Mouse (Mus musculus): ENCODE data around the gene Lsm10. TPM values are rescaled to one million over a fixed set of nuclear protein-coding genes. Genes with fewer than 3 reads are reported as not detected.

The Lsm10 gene
- polyA plus RNA-seq, 1 experiment from 2014 or later, result 50.1 TPM

DNA sequence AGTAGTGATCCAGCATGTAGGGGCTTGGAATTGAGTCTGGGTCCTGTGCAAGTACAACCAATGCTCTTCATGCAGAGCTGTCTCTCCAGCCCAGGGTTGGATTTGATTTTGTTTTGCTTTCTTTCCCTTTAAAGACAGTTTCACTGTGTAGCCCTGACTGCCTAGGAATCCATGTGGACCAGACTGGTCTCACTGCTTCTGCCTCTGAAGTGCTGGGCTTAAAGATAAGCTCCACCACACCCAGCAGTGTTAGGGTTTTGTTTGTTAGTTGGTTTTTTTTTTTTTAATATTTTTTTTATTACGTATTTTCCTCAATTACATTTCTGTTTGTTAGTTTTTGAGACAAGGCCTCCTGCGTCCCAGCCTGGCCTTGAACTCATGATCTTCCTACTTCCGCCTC lies 2.9 kb downstream of the Lsm10 start:
- WGBS, result 91% methylated on average over 3 of the region's 3 CpGs
- Histone ChIP-seq H3K27me3 (no peaks in the 10 kb centered on the region), H3K4me1 (peaks cover 29% of the 10 kb centered on the region), H3K9me3 (no peaks in the 10 kb centered on the region), H3K36me3 (peaks cover 12% of the 10 kb centered on the region), H3K9ac (no peak overlapping the region), H3K4me3 (no peak overlapping the region), H3K27ac (no peak overlapping the region), H3K4me2 (no peak overlapping the region)
- ATAC-seq (ENCODE audit: insufficient number of reproducible peaks, low FRiP score, low TSS enrichment, low read depth), result no peak

DNA sequence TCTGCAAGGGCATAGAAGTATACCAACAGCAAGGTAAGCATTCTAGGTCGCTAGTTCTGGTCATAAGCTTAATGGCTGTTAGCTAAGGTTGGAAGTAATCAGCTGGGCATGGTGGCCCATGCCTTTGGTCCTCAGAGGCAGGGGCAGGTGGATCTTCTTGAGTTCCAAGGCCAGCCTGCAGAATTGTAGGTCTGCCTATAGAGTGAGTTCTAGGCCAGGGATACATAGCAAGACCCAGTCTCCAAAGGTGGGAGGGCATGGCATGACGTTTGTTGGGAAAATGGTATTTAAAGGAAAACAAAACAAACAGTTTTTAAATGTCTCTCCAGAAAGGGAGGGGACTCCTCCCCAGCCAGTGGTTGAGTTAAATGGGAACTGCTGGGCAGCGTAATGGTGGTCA lies 4.3 kb downstream of the Lsm10 start:
- no peak overlapping the region for H3K9ac ChIP-seq
- H3K36me3 ChIP-seq, result peaks cover 12% of the 10 kb centered on the region
- H3K4me3 ChIP-seq, result no peak overlapping the region
- 81% methylated on average over 3 of the region's 3 CpGs for WGBS
- no peak for ATAC-seq (ENCODE audit: insufficient number of reproducible peaks, low FRiP score, low TSS enrichment, low read depth)
- no peak overlapping the region for H3K27ac ChIP-seq
- H3K4me1 ChIP-seq, result peaks cover 42% of the 10 kb centered on the region
- H3K27me3 ChIP-seq, result no peaks in the 10 kb centered on the region
- H3K9me3 ChIP-seq, result no peaks in the 10 kb centered on the region
- H3K4me2 ChIP-seq, result no peak overlapping the region

DNA sequence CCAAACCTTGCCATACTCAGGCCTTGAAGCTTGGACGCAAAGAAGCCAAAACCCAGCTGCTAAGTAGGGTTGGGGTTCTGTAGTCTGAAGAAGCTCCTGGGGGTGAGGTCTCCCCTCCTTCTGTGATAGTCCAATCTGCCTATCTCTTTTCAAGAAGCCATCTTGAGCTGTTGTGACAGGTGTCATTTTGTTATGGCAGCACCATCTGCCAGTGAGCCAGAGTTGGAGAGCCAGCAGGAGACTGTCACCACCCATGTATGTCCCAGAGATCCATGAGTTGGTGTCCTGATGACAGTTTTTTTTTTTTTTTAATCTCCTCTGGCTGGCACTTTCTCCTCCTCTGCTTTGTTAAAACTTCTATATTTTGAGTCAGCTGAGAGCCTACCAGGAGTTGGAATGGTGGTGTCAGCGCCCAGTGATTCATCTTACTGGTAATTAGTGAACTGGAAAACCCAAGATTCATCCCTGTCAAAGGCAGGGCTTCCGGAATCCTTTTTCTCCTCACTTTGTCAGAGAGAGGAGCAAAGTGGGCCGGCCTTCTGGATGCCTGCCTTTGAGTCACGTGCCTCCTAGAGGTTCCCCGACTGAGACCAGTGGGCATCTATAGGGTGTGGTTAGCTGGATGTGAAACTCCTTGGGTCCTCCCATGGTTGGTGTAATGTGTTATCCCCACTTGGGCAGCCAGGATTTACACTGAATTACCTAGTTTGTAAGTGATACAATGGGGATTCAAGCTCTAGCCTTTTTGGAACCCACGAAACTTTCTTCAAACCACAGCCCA lies 5.8 kb downstream of the Lsm10 start:
- WGBS, result 49% methylated on average over 7 of the region's 7 CpGs
- Histone ChIP-seq H3K4me1 (peaks cover 41% of the 10 kb centered on the region), H3K9ac (no peak overlapping the region), H3K27me3 (no peaks in the 10 kb centered on the region), H3K36me3 (peaks cover 12% of the 10 kb centered on the region), H3K4me2 (no peak overlapping the region), H3K9me3 (no peaks in the 10 kb centered on the region), H3K4me3 (no peak overlapping the region), H3K27ac (peak overlapping the region; percentile 86)
- no peak for ATAC-seq (ENCODE audit: insufficient number of reproducible peaks, low FRiP score, low TSS enrichment, low read depth)

DNA sequence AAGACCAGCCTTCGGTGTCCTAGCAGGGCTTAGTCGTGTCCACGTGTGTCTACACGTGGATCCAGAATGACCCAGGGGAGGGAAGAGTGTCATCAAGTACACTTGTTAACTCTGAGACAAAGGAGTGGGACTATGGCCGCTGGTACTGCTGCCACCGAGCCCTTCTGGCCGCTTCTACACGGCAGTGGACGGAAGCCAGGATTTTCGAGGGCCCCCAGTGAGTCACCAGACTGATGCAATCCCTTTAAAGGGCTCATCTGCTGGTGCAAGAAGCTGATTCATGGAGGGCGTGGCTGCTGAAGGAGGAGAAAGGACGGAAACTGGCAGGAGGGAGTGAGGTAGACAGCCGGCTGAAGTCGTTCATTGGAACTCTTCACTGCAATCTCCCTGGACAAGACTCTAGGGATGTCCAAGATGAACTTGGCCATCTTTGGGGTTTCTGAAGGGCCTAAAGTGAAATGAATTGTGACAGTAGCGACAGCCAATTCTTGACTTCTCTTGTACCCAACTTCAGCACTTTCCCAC lies 6.7 kb downstream of the Lsm10 start:
- Histone ChIP-seq H3K27me3 (no peaks in the 10 kb centered on the region), H3K9me3 (no peaks in the 10 kb centered on the region), H3K4me3 (peak overlapping the region; percentile 84), H3K27ac (peak overlapping the region; percentile 86), H3K4me2 (peak overlapping the region; percentile 85), H3K9ac (0 out of 2 replicates have a peak overlapping the region, but pooled peaks have one; percentile 18), H3K36me3 (peaks cover 9% of the 10 kb centered on the region), H3K4me1 (peaks cover 40% of the 10 kb centered on the region)
- ATAC-seq (ENCODE audit: insufficient number of reproducible peaks, low FRiP score, low TSS enrichment, low read depth), result peak; percentile 59; the same call in 1 of the 2 replicates
- 2% methylated on average over 15 of the region's 15 CpGs for WGBS

DNA sequence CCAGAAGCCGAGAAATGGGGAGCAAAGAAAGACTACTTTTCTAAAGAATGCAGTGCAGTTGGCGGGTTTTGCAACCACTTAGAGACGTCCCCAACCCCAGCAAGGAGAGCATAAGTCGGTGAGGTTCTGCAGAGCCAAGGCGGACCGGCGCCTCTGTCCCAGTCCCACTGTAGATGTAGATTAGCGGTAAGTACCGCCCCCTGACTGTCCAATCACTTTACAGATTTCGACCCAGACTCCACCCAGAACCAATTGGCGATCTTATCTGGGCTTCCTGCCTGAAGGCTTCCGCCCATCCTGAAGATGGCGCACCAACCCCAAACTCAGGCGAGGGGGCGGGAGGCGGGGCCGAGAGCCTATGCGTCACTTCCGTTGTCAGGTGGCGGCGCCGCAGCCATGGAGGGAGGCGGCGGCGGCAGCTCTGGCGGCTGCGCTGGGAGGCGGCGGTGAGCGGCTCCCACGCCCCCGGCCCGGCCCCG lies 7.2 kb downstream of the Lsm10 start, which contains the start of gene Stk40:
TSS of gene Stk40 (plus strand) at position 368 of the 479 bp plus-strand sequence.
- peaks cover 45% of the 10 kb centered on the region for H3K4me1 ChIP-seq
- under 1% methylated on average over 34 of the region's 34 CpGs for WGBS
- H3K27ac ChIP-seq, result peak within 1 kb of the TSS; percentile 86

DNA sequence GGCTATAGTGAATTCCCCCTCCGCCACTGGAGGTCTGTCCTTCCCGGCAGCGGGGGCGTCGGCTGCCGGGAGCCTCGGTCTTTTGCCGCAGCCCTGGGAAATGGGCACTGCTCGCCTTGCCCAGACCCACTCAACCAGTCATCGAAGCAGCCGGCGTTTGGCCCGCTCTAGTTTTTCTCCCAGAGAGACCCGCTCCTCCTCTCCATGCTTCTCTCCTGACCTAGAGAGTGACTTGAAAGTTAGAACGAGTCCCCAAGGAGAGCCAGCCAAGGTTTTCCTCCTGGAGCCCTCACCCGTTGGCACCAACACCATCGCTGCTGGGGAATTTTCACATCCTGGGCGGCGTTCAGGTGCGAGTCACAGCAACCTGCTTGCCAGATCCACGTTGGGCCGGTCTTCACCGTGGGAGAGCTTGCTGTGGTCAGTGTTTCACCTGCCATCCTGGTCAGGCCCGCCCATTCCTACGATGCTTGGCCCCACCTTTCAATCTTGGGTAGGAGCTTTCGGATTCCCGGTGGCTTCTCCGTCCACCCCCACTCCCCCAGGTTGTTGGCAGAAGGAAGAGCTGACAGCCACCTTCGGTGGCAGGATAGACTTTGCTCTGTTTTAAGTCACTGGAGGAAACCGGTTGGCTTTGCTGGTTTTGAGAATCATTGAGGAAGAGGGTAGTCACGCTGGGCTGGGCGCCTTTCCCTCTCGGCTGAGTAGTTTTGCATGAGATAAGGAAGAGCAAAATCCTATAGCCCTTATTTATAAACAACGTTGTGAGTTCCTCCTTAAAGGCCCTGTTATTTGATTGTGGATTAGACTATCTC lies 8.0 kb downstream of the Lsm10 start:
- 0 out of 2 replicates have a peak, but pooled peaks have one; percentile 5 for ATAC-seq (ENCODE audit: insufficient number of reproducible peaks, low FRiP score, low TSS enrichment, low read depth)
- peak overlapping the region; percentile 84 for H3K4me3 ChIP-seq
- H3K4me2 ChIP-seq, result peak overlapping the region; percentile 85
- H3K36me3 ChIP-seq, result no peaks in the 10 kb centered on the region; the same call in 1 of the 2 replicates
- peak overlapping the region; percentile 66 for H3K9ac ChIP-seq
- H3K4me1 ChIP-seq, result peaks cover 42% of the 10 kb centered on the region
- H3K27ac ChIP-seq, result peak overlapping the region; percentile 77
- WGBS, result 3% methylated on average over 34 of the region's 34 CpGs
- H3K27me3 ChIP-seq, result no peaks in the 10 kb centered on the region
- H3K9me3 ChIP-seq, result no peaks in the 10 kb centered on the region

More for the DNA sequence above, 7.2 kb downstream of the Lsm10 start, which contains the start of gene Stk40:
- Histone ChIP-seq H3K27me3 (no peaks in the 10 kb centered on the region), H3K4me2 (peak within 1 kb of the TSS; percentile 85), H3K4me3 (peak within 1 kb of the TSS; percentile 84), H3K36me3 (peaks cover 4% of the 10 kb centered on the region; the same call in 1 of the 2 replicates), H3K9me3 (no peaks in the 10 kb centered on the region), H3K9ac (peak within 1 kb of the TSS; percentile 66)
- peak; percentile 97 for ATAC-seq (ENCODE audit: insufficient number of reproducible peaks, low FRiP score, low TSS enrichment, low read depth)

DNA sequence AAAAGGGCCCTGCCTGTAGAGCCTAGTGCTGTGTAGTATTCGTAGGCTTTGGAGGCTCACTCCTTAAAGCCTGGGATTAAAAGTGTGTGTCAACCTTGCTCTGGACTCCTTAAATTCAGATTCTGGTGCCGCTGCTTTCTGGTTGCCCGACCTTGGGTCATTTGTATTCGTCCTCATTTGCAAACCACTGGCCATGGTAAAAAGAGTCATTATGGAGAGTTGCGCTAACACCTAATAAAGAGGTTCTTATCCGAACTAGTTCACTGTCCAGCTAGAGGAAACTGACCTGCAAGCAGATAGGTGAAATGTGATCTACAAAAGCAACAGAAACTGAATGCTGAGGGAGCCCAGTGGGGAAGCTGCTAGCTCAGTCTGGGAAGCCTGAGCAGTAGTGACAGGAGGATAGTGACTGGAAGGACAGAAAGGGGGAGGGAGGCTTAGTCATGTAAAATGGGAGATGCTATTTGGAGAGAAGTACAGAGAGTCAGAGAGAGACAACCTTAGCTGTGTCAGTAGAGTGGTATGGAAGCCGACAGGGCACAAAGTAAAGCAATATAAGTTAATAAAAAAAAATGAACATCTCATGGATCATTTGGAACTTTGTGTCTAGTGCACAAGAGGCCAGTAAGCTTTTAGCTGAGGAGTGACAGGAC lies 8.8 kb downstream of the Lsm10 start:
- Histone ChIP-seq H3K9ac (0 out of 2 replicates have a peak overlapping the region, but pooled peaks have one; percentile 66), H3K4me2 (peak overlapping the region; percentile 85), H3K9me3 (no peaks in the 10 kb centered on the region), H3K27ac (no peak overlapping the region), H3K27me3 (no peaks in the 10 kb centered on the region), H3K4me1 (peaks cover 49% of the 10 kb centered on the region), H3K36me3 (no peaks in the 10 kb centered on the region; the same call in 1 of the 2 replicates), H3K4me3 (peak overlapping the region; percentile 84)
- no peak for ATAC-seq (ENCODE audit: insufficient number of reproducible peaks, low FRiP score, low TSS enrichment, low read depth)
- 55% methylated on average over 7 of the region's 7 CpGs for whole genome bisulfite sequencing

DNA sequence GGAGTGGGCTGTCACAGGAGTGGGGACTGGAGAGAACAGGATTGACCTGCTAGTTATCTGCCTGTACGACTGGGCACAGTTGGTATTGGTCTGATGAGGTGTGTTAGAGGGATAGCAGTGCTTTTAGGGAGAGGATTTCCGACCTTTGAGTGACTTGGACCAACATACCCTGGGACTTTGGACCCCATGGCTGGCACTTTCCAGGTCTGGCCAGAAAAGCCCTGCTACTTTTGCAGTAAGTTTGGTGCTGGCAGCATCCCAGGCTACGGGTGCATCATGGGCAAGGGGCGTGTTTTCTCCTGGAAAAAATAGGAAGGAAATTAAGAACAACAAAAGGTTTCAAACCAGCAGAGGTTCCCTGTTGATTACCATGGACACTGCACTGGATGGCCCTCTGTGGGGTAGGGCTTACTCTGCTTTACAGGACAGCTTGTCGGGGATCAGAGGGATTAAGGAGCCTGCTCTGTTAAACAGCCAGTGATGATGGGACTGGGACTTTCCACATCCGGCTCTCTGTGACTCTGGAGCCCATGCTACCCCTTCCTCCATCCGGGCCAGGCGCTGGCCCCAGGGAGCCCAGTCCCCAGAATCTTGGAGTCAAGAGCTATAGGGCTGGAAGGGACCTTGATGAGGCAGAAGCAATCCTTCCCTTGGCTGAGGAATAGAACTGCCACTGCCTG lies 11.8 kb downstream of the Lsm10 start:
- Histone ChIP-seq H3K9ac (no peak overlapping the region), H3K4me1 (peaks cover 54% of the 10 kb centered on the region)
- WGBS, result 38% methylated on average over 8 of the region's 8 CpGs

DNA sequence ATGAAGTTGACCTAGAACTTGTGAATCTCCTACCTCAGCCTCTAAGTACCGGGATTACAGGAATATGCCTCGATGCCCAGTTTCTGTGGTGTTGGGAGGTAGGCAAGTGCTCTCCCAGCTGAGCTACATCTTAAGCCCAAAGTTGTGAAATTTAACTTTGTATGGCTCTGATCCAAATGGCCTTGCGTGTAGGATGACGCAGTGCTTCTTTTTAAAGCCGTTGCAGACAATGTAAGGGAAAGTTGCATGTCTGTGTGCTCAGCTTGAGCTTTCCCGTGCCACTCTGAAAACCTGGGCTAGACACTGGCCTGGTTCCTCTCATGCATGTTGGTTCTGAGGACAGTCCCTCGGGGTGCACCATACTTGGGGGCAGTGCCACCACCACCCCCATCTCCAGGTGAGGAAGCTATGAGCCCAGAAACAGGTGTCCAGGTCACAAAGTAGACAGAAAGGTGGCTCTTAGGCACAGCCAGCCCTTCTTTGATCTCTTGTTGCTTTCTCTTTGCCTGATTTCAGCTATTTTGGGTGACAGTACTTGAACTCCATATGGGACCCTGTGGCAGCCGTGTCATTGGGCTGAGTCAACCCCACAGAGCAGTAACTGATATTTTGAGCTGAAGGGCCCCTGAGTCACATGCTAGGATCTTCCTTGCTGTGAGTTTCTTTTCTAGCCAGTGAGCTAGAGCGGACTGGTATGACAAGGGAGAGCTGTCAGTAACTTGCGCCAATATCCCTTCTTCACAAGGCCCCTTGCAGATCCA lies 13.4 kb downstream of the Lsm10 start:
- no peak for ATAC-seq (ENCODE audit: insufficient number of reproducible peaks, low FRiP score, low TSS enrichment, low read depth)
- Histone ChIP-seq H3K4me1 (peaks cover 52% of the 10 kb centered on the region), H3K4me2 (peak overlapping the region; percentile 32), H3K4me3 (no peak overlapping the region), H3K27ac (peak overlapping the region; percentile 86), H3K27me3 (no peaks in the 10 kb centered on the region), H3K9me3 (no peaks in the 10 kb centered on the region), H3K36me3 (no peaks in the 10 kb centered on the region), H3K9ac (no peak overlapping the region)
- 56% methylated on average over 10 of the region's 10 CpGs for WGBS

More for the DNA sequence above, 11.8 kb downstream of the Lsm10 start:
- H3K9me3 ChIP-seq, result no peaks in the 10 kb centered on the region
- no peak overlapping the region for H3K4me3 ChIP-seq
- no peak overlapping the region for H3K27ac ChIP-seq
- H3K36me3 ChIP-seq, result no peaks in the 10 kb centered on the region
- H3K4me2 ChIP-seq, result no peak overlapping the region
- no peak for ATAC-seq (ENCODE audit: insufficient number of reproducible peaks, low FRiP score, low TSS enrichment, low read depth)
- H3K27me3 ChIP-seq, result no peaks in the 10 kb centered on the region

DNA sequence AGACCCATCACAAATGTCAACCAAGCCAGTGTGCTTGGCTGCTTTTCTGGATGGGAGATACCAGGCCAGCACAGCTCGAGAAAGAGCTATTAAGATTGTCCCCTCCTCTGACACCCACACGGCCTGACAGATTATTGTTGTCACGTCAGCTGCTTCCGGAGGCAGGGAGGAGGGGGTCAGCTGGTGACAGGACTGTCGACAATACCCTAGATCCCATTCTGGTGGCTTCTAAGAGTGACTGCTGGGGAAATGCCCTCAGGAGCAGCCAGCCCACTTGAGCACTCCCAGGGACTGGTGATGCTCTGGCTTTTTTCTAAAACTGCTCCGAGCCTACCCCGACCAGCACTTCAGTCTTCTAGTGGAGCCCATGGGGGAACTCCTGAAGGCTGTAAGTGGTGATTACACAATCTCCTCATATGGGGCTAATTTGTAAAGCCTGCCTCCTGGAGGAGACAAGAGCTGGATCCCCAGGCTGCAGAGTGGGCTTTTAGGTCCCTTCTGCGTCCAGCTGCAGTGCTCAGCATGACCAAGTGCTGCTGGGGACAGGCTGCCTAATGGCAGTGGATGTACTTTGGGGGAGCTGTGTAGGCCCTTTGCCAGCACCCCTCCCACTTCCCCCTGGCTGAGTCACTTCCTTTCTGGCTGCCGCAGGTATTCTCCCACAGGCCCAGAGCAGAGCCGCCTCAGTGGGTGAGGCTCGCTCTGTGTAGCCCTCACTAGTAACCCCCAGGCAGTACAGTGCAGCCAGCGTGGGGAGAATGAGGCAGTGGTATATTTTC lies 14.1 kb downstream of the Lsm10 start:
- 6% methylated on average over 12 of the region's 12 CpGs for WGBS
- H3K36me3 ChIP-seq, result no peaks in the 10 kb centered on the region
- H3K27me3 ChIP-seq, result no peaks in the 10 kb centered on the region
- H3K9ac ChIP-seq, result no peak overlapping the region
- H3K4me1 ChIP-seq, result peaks cover 48% of the 10 kb centered on the region
- ATAC-seq (ENCODE audit: insufficient number of reproducible peaks, low FRiP score, low TSS enrichment, low read depth), result peak; percentile 86
- no peaks in the 10 kb centered on the region for H3K9me3 ChIP-seq
- peak overlapping the region; percentile 11 for H3K4me3 ChIP-seq
- peak overlapping the region; percentile 86 for H3K27ac ChIP-seq
- H3K4me2 ChIP-seq, result peak overlapping the region; percentile 32
